Mouse (Mus musculus): ENCODE measurements around the gene Cycs.

Cycs gene

GRCm38 (mm10) chr6:50545412-50546043, 20.8 kb downstream of the Cycs start:
- peak in 1 of 2 experiments; percentile 62 for DNase-seq (ENCODE audit: low spot score in 2 of 2)

GRCm38 (mm10) chr6:50542535-50542934, 23.8 kb downstream of the Cycs start:
- no peak for DNase-seq (ENCODE audit: low spot score in 2 of 2)

GRCm38 (mm10) chr6:50539641-50540040, 26.7 kb downstream of the Cycs start:
- DNase-seq (ENCODE audit: low spot score in 2 of 2): no peak

GRCm38 (mm10) chr6:50536461-50536892, 29.9 kb downstream of the Cycs start:
- peak in 1 of 2 experiments; percentile 62 for DNase-seq (ENCODE audit: low spot score in 2 of 2)

- DNase-seq (ENCODE audit: low spot score in 2 of 2): no peak
These were observed 31.0 kb downstream of the Cycs start for GRCm38 (mm10) chr6:50535346-50535745.

- DNase-seq (ENCODE audit: low spot score in 2 of 2): no peak
These were observed 34.4 kb downstream of the Cycs start for GRCm38 (mm10) chr6:50531920-50532319.

- no peak for DNase-seq (ENCODE audit: low spot score in 2 of 2)
These were observed 35.3 kb downstream of the Cycs start for GRCm38 (mm10) chr6:50531003-50531402.

- no peak for DNase-seq (ENCODE audit: low spot score in 2 of 2)
These were observed 37.1 kb downstream of the Cycs start for GRCm38 (mm10) chr6:50529194-50529593.

- DNase-seq (ENCODE audit: low spot score in 2 of 2): no peak
These were observed 38.9 kb downstream of the Cycs start for GRCm38 (mm10) chr6:50527416-50527815.

GRCm38 (mm10) chr6:50526597-50527024, 39.7 kb downstream of the Cycs start:
- peak in 1 of 2 experiments; percentile 76 for DNase-seq (ENCODE audit: low spot score in 2 of 2)

GRCm38 (mm10) chr6:50525846-50526245, 40.5 kb downstream of the Cycs start:
- DNase-seq (ENCODE audit: low spot score in 2 of 2): no peak

- DNase-seq (ENCODE audit: low spot score in 2 of 2): no peak
These were observed 42.0 kb downstream of the Cycs start for GRCm38 (mm10) chr6:50524261-50524896.

GRCm38 (mm10) chr6:50522772-50523171, 43.6 kb downstream of the Cycs start:
- no peak for DNase-seq (ENCODE audit: low spot score in 2 of 2)

GRCm38 (mm10) chr6:50521532-50522135, 44.7 kb downstream of the Cycs start:
- no peak for DNase-seq (ENCODE audit: low spot score in 2 of 2)

GRCm38 (mm10) chr6:50520139-50520538, 46.2 kb downstream of the Cycs start:
- DNase-seq (ENCODE audit: low spot score in 2 of 2): no peak

- DNase-seq (ENCODE audit: low spot score in 2 of 2): no peak
These were observed 48.0 kb downstream of the Cycs start for GRCm38 (mm10) chr6:50518371-50518770.
